Mouse (Mus musculus): Measurements from ENCODE around the gene Adamts17.

- no peak for TF ChIP-seq POLR2A (IDR thresholded peaks at IDR 0.05; ENCODE audit: insufficient read depth, low read length)
- TF ChIP-seq CTCF (IDR thresholded peaks at IDR 0.05; ENCODE audit: low read depth, low read length), result no peak
Measured at GRCm38 (mm10) chr7:67149707-67150106, 310.2 kb downstream of the Adamts17 start.

Measured in ES-Bruce4 (cell line).